Mouse (Mus musculus) ES-Bruce4 (cell line): ENCODE results near the gene Tspan17.

ENCODE experiments used
- CTCF ChIP-seq: IDR thresholded peaks from one replicate; pipeline ENCODE4 v1.8.1; 2011; ENCODE audit warnings: low read depth, low read length
- POLR2A ChIP-seq: IDR thresholded peaks from one replicate; pipeline ENCODE4 v1.8.1; 2011; ENCODE audit warnings: low read length; ENCODE audit not compliant: insufficient read depth

DNA sequence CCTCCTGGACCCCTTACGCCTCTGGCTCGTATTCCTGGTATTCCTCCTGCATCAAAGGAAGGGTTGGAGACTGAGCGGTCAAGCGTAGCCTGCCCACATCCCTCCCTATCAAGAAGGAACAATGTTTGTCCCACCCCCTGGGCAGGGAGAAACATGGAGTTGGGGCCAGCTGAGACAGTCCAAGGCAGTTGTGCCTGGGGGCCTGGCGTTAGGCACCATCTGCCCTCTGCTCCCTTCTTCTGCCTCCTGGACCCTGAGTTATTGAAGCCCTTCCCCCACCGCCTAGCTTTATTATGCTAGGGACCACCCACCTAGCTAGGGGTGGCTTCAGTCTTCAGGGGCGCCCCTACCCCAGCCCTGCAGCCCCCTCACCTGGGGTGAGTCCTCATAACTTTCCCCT is 29.7 kb upstream of the Tspan17 start:
- TF ChIP-seq CTCF (no peak), POLR2A (no peak)
